8 mouse cellular contexts compared by ENCODE assay signal in the genomic region with DNA sequence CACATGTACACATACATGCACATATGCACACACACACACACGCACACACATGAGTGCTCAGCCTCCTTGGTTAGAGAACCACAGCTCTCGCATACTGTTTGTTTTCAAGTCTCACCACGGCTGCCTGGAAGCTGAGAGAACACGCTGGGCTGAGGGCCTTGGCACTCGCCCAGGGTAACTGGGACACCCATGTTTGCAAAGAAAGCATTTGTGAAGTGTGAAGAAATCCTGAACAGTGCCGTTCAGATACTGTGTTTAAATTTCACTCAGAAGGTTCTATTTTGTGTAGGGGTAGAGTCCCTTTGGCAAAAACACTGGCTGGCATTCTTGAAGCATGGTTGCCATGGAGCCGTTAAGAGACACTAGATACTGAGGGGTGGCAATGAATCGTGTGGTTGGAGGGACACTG.
DNase-seq lines count a peak whose midpoint lies in the region; ATAC-seq lines count a peak whose summit lies in the region.

No protein-coding gene starts in this region.

- no peak for ATAC-seq in embryonic facial prominence, embryonic 14.5 days (ENCODE audit: low read depth)
- ATAC-seq in forebrain, embryonic 16.5 days, result peak; percentile 81

- peak; percentile 36 for DNase-seq in embryonic facial prominence, embryonic 14.5 days (ENCODE audit: low spot score)
- DNase-seq in embryonic facial prominence, embryonic 10.5 days (ENCODE audit: low spot score), result no peak
- peak; percentile 85 for DNase-seq in layer of hippocampus, adult 9-11 months
- DNase-seq in lung, postnatal 36 days, result peak; percentile 72
- DNase-seq in limb, embryonic 10.5 days (ENCODE audit: low spot score), result no peak
- no peak for DNase-seq in adipocyte (ENCODE audit: low spot score)
- DNase-seq in adrenal gland, adult 8-10 months, result no peak

- H3K4me2 ChIP-seq in embryonic facial prominence, embryonic 14.5 days (ENCODE audit: low read depth, low read length), result no peak overlapping the region
- no peak overlapping the region for H3K4me2 ChIP-seq in forebrain, embryonic 16.5 days (ENCODE audit: low read length)

- H3K27me3 ChIP-seq in embryonic facial prominence, embryonic 14.5 days (replicated peaks; ENCODE audit: control insufficient read depth, insufficient read depth, low read length), result no peaks in the 10 kb centered on the region
- no peaks in the 10 kb centered on the region for H3K27me3 ChIP-seq in embryonic facial prominence, embryonic 10.5 days (replicated peaks; ENCODE audit: low read depth, poor library complexity, severe bottlenecking)
- peaks cover 22% of the 10 kb centered on the region for H3K27me3 ChIP-seq in forebrain, embryonic 16.5 days (replicated peaks; ENCODE audit: control insufficient read depth, insufficient read depth, low read length)
- H3K27me3 ChIP-seq in limb, embryonic 10.5 days (ENCODE audit: low read depth, poor library complexity, severe bottlenecking), result no peaks in the 10 kb centered on the region

- WGBS in embryonic facial prominence, embryonic 14.5 days, result 53% methylated on average over 8 of the region's 8 CpGs
- WGBS in embryonic facial prominence, embryonic 10.5 days, result 72% methylated on average over 8 of the region's 8 CpGs
- 14% methylated on average over 8 of the region's 8 CpGs for WGBS in forebrain, embryonic 16.5 days
- 81% methylated on average over 8 of the region's 8 CpGs for whole genome bisulfite sequencing in limb, embryonic 10.5 days

- no peak overlapping the region for H3K27ac ChIP-seq in embryonic facial prominence, embryonic 14.5 days (replicated peaks; ENCODE audit: low read depth, low read length)
- no peak overlapping the region for H3K27ac ChIP-seq in embryonic facial prominence, embryonic 10.5 days (replicated peaks)
- H3K27ac ChIP-seq in forebrain, embryonic 16.5 days (ENCODE audit: low read length), result no peak overlapping the region
- no peak overlapping the region for H3K27ac ChIP-seq in limb, embryonic 10.5 days

- no peak overlapping the region for H3K9ac ChIP-seq in embryonic facial prominence, embryonic 14.5 days (ENCODE audit: low read depth, low read length)
- H3K9ac ChIP-seq in forebrain, embryonic 16.5 days (replicated peaks; ENCODE audit: low read depth, low read length), result no peak overlapping the region

- H3K4me3 ChIP-seq in embryonic facial prominence, embryonic 14.5 days (ENCODE audit: low read depth, low read length), result no peak overlapping the region
- no peak overlapping the region for H3K4me3 ChIP-seq in embryonic facial prominence, embryonic 10.5 days
- no peak overlapping the region for H3K4me3 ChIP-seq in forebrain, embryonic 16.5 days (replicated peaks; ENCODE audit: low read length)
- no peak overlapping the region for H3K4me3 ChIP-seq in limb, embryonic 10.5 days

- H3K9me3 ChIP-seq in embryonic facial prominence, embryonic 14.5 days (ENCODE audit: control insufficient read depth, low read length), result no peaks in the 10 kb centered on the region
- H3K9me3 ChIP-seq in embryonic facial prominence, embryonic 10.5 days, result no peaks in the 10 kb centered on the region
- no peaks in the 10 kb centered on the region for H3K9me3 ChIP-seq in forebrain, embryonic 16.5 days (ENCODE audit: control insufficient read depth, low read length)
- H3K9me3 ChIP-seq in limb, embryonic 10.5 days (replicated peaks), result no peaks in the 10 kb centered on the region

- no peaks in the 10 kb centered on the region for H3K36me3 ChIP-seq in embryonic facial prominence, embryonic 14.5 days (ENCODE audit: control insufficient read depth, insufficient read depth, low read length)
- H3K36me3 ChIP-seq in embryonic facial prominence, embryonic 10.5 days (replicated peaks), result no peaks in the 10 kb centered on the region
- H3K36me3 ChIP-seq in forebrain, embryonic 16.5 days (ENCODE audit: control insufficient read depth, insufficient read depth), result no peaks in the 10 kb centered on the region
- no peaks in the 10 kb centered on the region for H3K36me3 ChIP-seq in limb, embryonic 10.5 days

- H3K4me1 ChIP-seq in embryonic facial prominence, embryonic 14.5 days (ENCODE audit: control insufficient read depth, insufficient read depth, low read length), result no peaks in the 10 kb centered on the region; the same call in 1 of the 2 replicates
- no peaks in the 10 kb centered on the region for H3K4me1 ChIP-seq in embryonic facial prominence, embryonic 10.5 days
- H3K4me1 ChIP-seq in forebrain, embryonic 16.5 days (replicated peaks; ENCODE audit: control insufficient read depth, insufficient read depth, low read length), result peaks cover 32% of the 10 kb centered on the region
- no peaks in the 10 kb centered on the region for H3K4me1 ChIP-seq in limb, embryonic 10.5 days

Comparison
In these comparisons a context has a peak if more than half of its experiments do, and no peak if none do; other contexts are left out.
1. DNase-seq: peak in embryonic facial prominence, embryonic 14.5 days (single experiment), layer of hippocampus, adult 9-11 months (single experiment) and lung, postnatal 36 days (single experiment); none in embryonic facial prominence, embryonic 10.5 days (single experiment), limb, embryonic 10.5 days (single experiment), adipocyte (single experiment) and adrenal gland, adult 8-10 months (single experiment).